Mouse (Mus musculus) CH12.LX (cell line): ENCODE measurements around the gene Appl2.

Experiments
- CHD2 ChIP-seq: IDR thresholded peaks from 2 replicates; pipeline ENCODE4 v1.6.1; 2011; ENCODE audit warnings: low read length, improper control_type of control experiment
- MXI1 ChIP-seq: IDR thresholded peaks from 2 replicates; pipeline ENCODE4 v1.6.1; 2011; ENCODE audit warnings: mild to moderate bottlenecking, low read depth, low read length, improper control_type of control experiment
- POLR2A ChIP-seq: IDR thresholded peaks from 2 replicates; pipeline ENCODE4 v1.6.1; 2011; ENCODE audit warnings: low read depth, mild to moderate bottlenecking, improper control_type of control experiment, low read length
- UBTF ChIP-seq: IDR thresholded peaks from 2 replicates; pipeline ENCODE4 v1.6.1; 2012; ENCODE audit warnings: low read depth, mild to moderate bottlenecking, inconsistent platforms, low read length, improper control_type of control experiment, moderate library complexity
- ZC3H11A ChIP-seq: IDR thresholded peaks from 2 replicates; pipeline ENCODE4 v1.6.1; 2012; ENCODE audit warnings: low read depth, mild to moderate bottlenecking, inconsistent platforms, low read length, improper control_type of control experiment

DNA sequence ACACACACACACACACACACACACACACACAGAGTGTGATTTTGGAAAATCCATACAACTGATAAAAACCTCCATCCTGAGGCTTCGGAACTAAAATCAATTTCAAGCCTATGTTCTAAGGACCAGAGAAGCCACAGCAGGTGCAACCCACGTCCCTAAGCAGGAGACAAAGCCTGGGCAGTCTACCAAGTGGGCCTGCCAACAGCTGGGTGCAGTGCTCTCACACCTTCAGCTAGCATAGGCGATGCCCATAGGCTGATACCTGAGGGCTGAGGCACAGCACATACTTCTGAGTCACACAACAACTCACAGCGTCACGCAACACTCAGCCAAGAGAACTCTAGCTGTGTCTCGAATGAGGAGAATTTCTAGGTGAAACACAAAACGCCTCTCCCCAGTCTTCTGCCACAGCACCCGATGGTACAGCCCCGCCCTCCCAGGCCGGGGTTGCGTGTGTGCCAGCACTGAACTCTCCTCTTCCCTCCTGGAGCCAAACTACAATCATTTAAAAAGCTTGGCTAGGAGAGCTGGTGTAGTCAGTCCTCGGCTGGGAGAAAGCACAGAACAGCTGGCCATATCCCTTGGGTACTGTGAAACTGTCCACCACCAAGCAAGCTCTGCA lies 29.6 kb downstream of the Appl2 start:
- TF ChIP-seq POLR2A (no peak), MXI1 (no peak), UBTF (no peak), ZC3H11A (no peak), CHD2 (no peak)
